Mouse (Mus musculus): ENCODE results near the gene Tbx6. TPM values are rescaled to one million over a fixed set of nuclear protein-coding genes. Genes with fewer than 3 reads are reported as not detected.

The Tbx6 gene
- polyA plus RNA-seq, 1 experiment from 2014 or later, result 0.35 TPM

GRCm38 (mm10) chr7:126823202-126823711 lies 42.0 kb downstream of the Tbx6 start:
- Histone ChIP-seq H3K4me1 (ENCODE audit: control insufficient read depth, insufficient read depth, low read length) (no peaks in the 10 kb centered on the region), H3K4me3 (ENCODE audit: low read depth, low read length) (peak overlapping the region; percentile 30), H3K9ac (ENCODE audit: low read depth, low read length) (peak overlapping the region; percentile 43), H3K9me3 (ENCODE audit: control insufficient read depth, low read length) (no peaks in the 10 kb centered on the region), H3K27ac (replicated peaks; ENCODE audit: low read depth, low read length) (no peak overlapping the region), H3K36me3 (ENCODE audit: control insufficient read depth, insufficient read depth, low read length) (no peaks in the 10 kb centered on the region), H3K4me2 (ENCODE audit: low read depth, low read length) (peak overlapping the region; percentile 50), H3K27me3 (replicated peaks; ENCODE audit: control insufficient read depth, insufficient read depth, low read length) (peaks cover 26% of the 10 kb centered on the region)
- ATAC-seq (ENCODE audit: low read depth), result peak; percentile 35; the same call in 1 of the 2 replicates
- 0% methylated on average over 12 of the region's 19 CpGs for WGBS
- DNase-seq (ENCODE audit: low spot score), result no peak

- ATAC-seq (ENCODE audit: low read depth) (no peak), DNase-seq (ENCODE audit: low spot score) (no peak)
- H3K9ac ChIP-seq (ENCODE audit: low read depth, low read length), result no peak overlapping the region
- H3K4me1 ChIP-seq (ENCODE audit: control insufficient read depth, insufficient read depth, low read length), result no peaks in the 10 kb centered on the region
- H3K4me2 ChIP-seq (ENCODE audit: low read depth, low read length), result peak overlapping the region; percentile 50; the same call in 1 of the 2 replicates
- H3K9me3 ChIP-seq (ENCODE audit: control insufficient read depth, low read length), result no peaks in the 10 kb centered on the region
- peaks cover 26% of the 10 kb centered on the region for H3K27me3 ChIP-seq (replicated peaks; ENCODE audit: control insufficient read depth, insufficient read depth, low read length)
- no peaks in the 10 kb centered on the region for H3K36me3 ChIP-seq (ENCODE audit: control insufficient read depth, insufficient read depth, low read length)
- no peak overlapping the region for H3K4me3 ChIP-seq (ENCODE audit: low read depth, low read length)
- 8% methylated on average over 10 of the region's 10 CpGs for WGBS
- H3K27ac ChIP-seq (replicated peaks; ENCODE audit: low read depth, low read length), result no peak overlapping the region
Measured at GRCm38 (mm10) chr7:126823940-126824339, 42.7 kb downstream of the Tbx6 start.

DNA sequence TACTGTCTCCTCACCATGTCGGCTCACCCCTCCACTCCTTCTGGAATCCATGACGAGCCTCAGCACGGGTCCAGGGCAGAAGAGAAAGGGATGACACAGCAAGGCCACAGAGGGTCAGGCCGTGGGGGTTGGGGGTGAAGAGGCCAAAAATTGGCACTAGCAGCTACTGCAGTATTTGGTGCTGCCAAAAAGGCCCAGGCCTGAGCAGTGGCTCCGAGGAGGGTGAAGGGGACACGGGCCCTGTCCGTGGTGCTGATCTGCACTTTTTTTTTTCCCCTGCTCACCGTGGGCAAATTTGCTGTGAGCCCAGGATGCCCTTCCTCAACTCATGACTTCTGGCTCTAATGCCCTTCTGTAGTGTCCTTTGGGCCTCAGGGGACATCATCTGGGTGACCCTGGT lies 44.1 kb downstream of the Tbx6 start:
- 17% methylated on average over 8 of the region's 8 CpGs for WGBS
- Histone ChIP-seq H3K4me1 (ENCODE audit: control insufficient read depth, insufficient read depth, low read length) (no peaks in the 10 kb centered on the region), H3K4me2 (ENCODE audit: low read depth, low read length) (no peak overlapping the region), H3K36me3 (ENCODE audit: control insufficient read depth, insufficient read depth, low read length) (no peaks in the 10 kb centered on the region), H3K27me3 (replicated peaks; ENCODE audit: control insufficient read depth, insufficient read depth, low read length) (peaks cover 26% of the 10 kb centered on the region), H3K27ac (replicated peaks; ENCODE audit: low read depth, low read length) (no peak overlapping the region), H3K9ac (ENCODE audit: low read depth, low read length) (no peak overlapping the region), H3K4me3 (ENCODE audit: low read depth, low read length) (no peak overlapping the region), H3K9me3 (ENCODE audit: control insufficient read depth, low read length) (no peaks in the 10 kb centered on the region)
- DNase-seq (ENCODE audit: low spot score), result no peak
- no peak for ATAC-seq (ENCODE audit: low read depth)

DNA sequence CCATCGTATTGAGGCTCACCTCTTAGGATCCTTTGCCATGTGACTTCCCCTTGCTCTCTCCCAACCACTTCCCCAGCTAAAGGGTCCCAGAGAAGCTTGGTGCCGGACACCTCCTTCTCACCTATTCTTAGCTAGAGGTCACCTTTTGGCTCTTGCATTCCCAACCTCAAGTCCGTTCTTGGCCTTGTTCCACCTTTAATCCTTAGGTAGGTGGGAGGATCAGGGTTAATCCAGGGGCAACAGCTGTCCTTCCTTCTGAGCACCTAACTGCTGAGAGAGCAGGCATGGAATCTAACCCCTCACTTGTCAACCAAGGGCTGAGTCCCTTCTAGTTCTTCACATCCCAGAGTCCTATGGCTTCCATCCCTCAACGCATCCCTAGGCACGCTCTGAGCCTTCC lies 44.7 kb downstream of the Tbx6 start:
- ATAC-seq (ENCODE audit: low read depth), result no peak
- WGBS, result 73% methylated on average over 5 of the region's 5 CpGs
- Histone ChIP-seq H3K4me3 (ENCODE audit: low read depth, low read length) (no peak overlapping the region), H3K27me3 (replicated peaks; ENCODE audit: control insufficient read depth, insufficient read depth, low read length) (peaks cover 26% of the 10 kb centered on the region), H3K9me3 (ENCODE audit: control insufficient read depth, low read length) (no peaks in the 10 kb centered on the region), H3K4me1 (ENCODE audit: control insufficient read depth, insufficient read depth, low read length) (no peaks in the 10 kb centered on the region), H3K36me3 (ENCODE audit: control insufficient read depth, insufficient read depth, low read length) (no peaks in the 10 kb centered on the region), H3K9ac (ENCODE audit: low read depth, low read length) (no peak overlapping the region), H3K4me2 (ENCODE audit: low read depth, low read length) (no peak overlapping the region), H3K27ac (replicated peaks; ENCODE audit: low read depth, low read length) (no peak overlapping the region)
- DNase-seq (ENCODE audit: low spot score), result no peak

DNA sequence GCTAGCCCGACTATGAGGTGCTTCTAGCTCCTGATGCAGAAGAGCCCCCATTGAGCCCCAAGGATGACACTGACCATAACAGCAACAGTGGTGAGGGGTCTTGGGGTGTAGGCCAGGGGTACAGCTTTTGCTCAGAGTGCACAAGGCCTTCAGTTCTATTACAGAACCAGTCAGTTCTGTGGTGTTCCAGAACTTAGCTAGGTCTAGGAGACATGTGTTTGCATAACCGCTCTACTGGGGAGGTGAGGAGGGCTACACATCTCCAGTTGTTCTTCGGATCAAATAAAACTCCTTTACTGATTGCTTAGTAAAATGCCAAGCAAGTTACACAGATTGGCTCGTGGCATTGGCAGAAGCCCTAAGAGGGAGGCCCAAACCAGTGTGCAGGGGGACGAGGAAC lies 50.3 kb downstream of the Tbx6 start, which contains the start of gene 4930451I11Rik:
Gene 4930451I11Rik (minus strand): TSS at position 101 of the 400 bp plus-strand sequence.
- no peaks in the 10 kb centered on the region for H3K27me3 ChIP-seq (replicated peaks; ENCODE audit: control insufficient read depth, insufficient read depth, low read length)
- no peak within 1 kb of the TSS for H3K27ac ChIP-seq (replicated peaks; ENCODE audit: low read depth, low read length)
- ATAC-seq (ENCODE audit: low read depth) (no peak), DNase-seq (ENCODE audit: low spot score) (no peak)
- peak within 1 kb of the TSS; percentile 29 for H3K4me3 ChIP-seq (ENCODE audit: low read depth, low read length)
- no peaks in the 10 kb centered on the region for H3K36me3 ChIP-seq (ENCODE audit: control insufficient read depth, insufficient read depth, low read length)
- no peaks in the 10 kb centered on the region for H3K9me3 ChIP-seq (ENCODE audit: control insufficient read depth, low read length)
- H3K4me2 ChIP-seq (ENCODE audit: low read depth, low read length), result peak within 1 kb of the TSS; percentile 53
- no peaks in the 10 kb centered on the region for H3K4me1 ChIP-seq (ENCODE audit: control insufficient read depth, insufficient read depth, low read length)
- no peak within 1 kb of the TSS for H3K9ac ChIP-seq (ENCODE audit: low read depth, low read length)
- WGBS, result 56% methylated on average over 5 of the region's 5 CpGs

DNA sequence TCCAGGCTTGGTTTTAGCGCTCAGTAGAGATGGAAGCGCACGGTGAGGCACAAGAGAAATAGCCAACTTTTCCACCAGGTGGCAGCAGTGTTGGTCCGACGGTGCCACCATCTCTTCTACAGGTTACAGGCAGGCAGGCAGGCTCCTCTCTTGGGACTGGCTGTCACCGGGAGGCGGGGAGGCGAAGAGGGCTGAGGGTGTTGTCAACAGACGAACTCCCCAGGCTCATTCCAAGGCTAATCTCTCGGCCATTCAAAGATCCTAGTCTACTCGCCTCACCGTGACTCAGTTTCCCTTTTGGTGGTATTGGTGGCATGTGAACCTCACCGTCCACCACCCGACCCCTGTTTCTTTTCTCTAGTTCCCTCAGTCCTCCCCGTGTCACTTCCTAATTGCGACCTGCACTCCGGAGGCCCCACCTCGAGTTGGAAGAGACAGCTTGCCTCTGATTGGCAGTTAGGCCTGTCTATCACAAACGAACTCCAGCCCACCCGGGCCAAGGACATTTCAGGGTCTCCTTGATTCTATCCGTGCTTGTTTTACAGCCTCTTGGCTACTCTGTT lies 50.8 kb downstream of the Tbx6 start:
- Histone ChIP-seq H3K4me3 (ENCODE audit: low read depth, low read length) (peak overlapping the region; percentile 29), H3K27ac (replicated peaks; ENCODE audit: low read depth, low read length) (no peak overlapping the region), H3K27me3 (replicated peaks; ENCODE audit: control insufficient read depth, insufficient read depth, low read length) (no peaks in the 10 kb centered on the region), H3K9ac (ENCODE audit: low read depth, low read length) (no peak overlapping the region), H3K36me3 (ENCODE audit: control insufficient read depth, insufficient read depth, low read length) (no peaks in the 10 kb centered on the region), H3K4me1 (ENCODE audit: control insufficient read depth, insufficient read depth, low read length) (no peaks in the 10 kb centered on the region), H3K4me2 (ENCODE audit: low read depth, low read length) (peak overlapping the region; percentile 53), H3K9me3 (ENCODE audit: control insufficient read depth, low read length) (no peaks in the 10 kb centered on the region)
- DNase-seq (ENCODE audit: low spot score), result peak; percentile 84
- peak; percentile 93 for ATAC-seq (ENCODE audit: low read depth)
- WGBS, result 1% methylated on average over 21 of the region's 21 CpGs

- no peak overlapping the region for H3K4me3 ChIP-seq (ENCODE audit: low read depth, low read length)
- no peak overlapping the region for H3K27ac ChIP-seq (replicated peaks; ENCODE audit: low read depth, low read length)
- no peak for DNase-seq (ENCODE audit: low spot score)
- no peaks in the 10 kb centered on the region for H3K27me3 ChIP-seq (replicated peaks; ENCODE audit: control insufficient read depth, insufficient read depth, low read length)
- no peak for ATAC-seq (ENCODE audit: low read depth)
- no peaks in the 10 kb centered on the region for H3K9me3 ChIP-seq (ENCODE audit: control insufficient read depth, low read length)
- H3K9ac ChIP-seq (ENCODE audit: low read depth, low read length), result no peak overlapping the region
- no peaks in the 10 kb centered on the region for H3K4me1 ChIP-seq (ENCODE audit: control insufficient read depth, insufficient read depth, low read length)
- WGBS, result 100% methylated on average over 1 of the region's 1 CpGs
- no peaks in the 10 kb centered on the region for H3K36me3 ChIP-seq (ENCODE audit: control insufficient read depth, insufficient read depth, low read length)
- H3K4me2 ChIP-seq (ENCODE audit: low read depth, low read length), result no peak overlapping the region
Measured at GRCm38 (mm10) chr7:126833294-126833693, 52.0 kb downstream of the Tbx6 start.
